8 mouse cellular contexts compared by ENCODE assay signal in genomic region chr15:5106293-5106692, GRCm38 (mm10). TPM values are rescaled to one million over a fixed set of nuclear protein-coding genes. Genes with fewer than 3 reads are reported as not detected.
A peak's percentile ranks its signal among the peaks of the same experiment; 100 is the strongest.
DNase-seq lines count a peak whose midpoint lies in the region; ATAC-seq and TF ChIP-seq lines count a peak whose summit lies in the region.

No protein-coding gene starts in this region.

- DNase-seq in A20 (ENCODE audit: low read depth, low spot score) (peak; percentile 79), ES-E14 (ENCODE audit: low read depth, low spot score) (no peak)
- DNase-seq in liver, embryonic 14.5 days (ENCODE audit: low read depth in 3 of 3, low spot score in 3 of 3) = no peak
- no peak for DNase-seq in adrenal gland, postnatal 36 days
- DNase-seq in kidney, adult 8-10 months = no peak
- DNase-seq in cerebellum, adult 18-20 months = no peak

- no peaks in the 10 kb centered on the region for H3K4me1 ChIP-seq in hindbrain, embryonic 15.5 days (replicated peaks)
- H3K4me1 ChIP-seq in hindbrain, embryonic 12.5 days = no peaks in the 10 kb centered on the region
- H3K4me1 ChIP-seq in ES-E14 (ENCODE audit: control insufficient read depth in 2 of 2, insufficient read depth in 2 of 2, low read length in 2 of 2, poor library complexity in 1 of 2) = no peaks in the 10 kb centered on the region
- H3K4me1 ChIP-seq in liver, embryonic 14.5 days (replicated peaks; ENCODE audit: control insufficient read depth in 2 of 2, insufficient read depth in 2 of 2, low read length in 1 of 2) = peaks cover 0 to 3% of the 10 kb centered on the region in 2 experiments

- peak; percentile 41; the same call in 1 of the 2 replicates for TF ChIP-seq CTCF in liver, embryonic 14.5 days (IDR thresholded peaks at IDR 0.05; ENCODE audit: low read depth)

- WGBS in hindbrain, embryonic 15.5 days = 47% methylated on average over 2 of the region's 2 CpGs
- WGBS in hindbrain, embryonic 12.5 days = 54% methylated on average over 2 of the region's 2 CpGs
- WGBS in liver, embryonic 14.5 days (ENCODE audit: insufficient replicate concordance) = 25% methylated on average over 2 of the region's 2 CpGs

- H3K4me2 ChIP-seq in hindbrain, embryonic 15.5 days = no peak overlapping the region
- H3K4me2 ChIP-seq in hindbrain, embryonic 12.5 days (replicated peaks) = no peak overlapping the region
- no peak overlapping the region for H3K4me2 ChIP-seq in liver, embryonic 14.5 days (ENCODE audit: low read depth)

- no peak overlapping the region for H3K27ac ChIP-seq in hindbrain, embryonic 15.5 days (replicated peaks)
- no peak overlapping the region for H3K27ac ChIP-seq in hindbrain, embryonic 12.5 days
- H3K27ac ChIP-seq in ES-E14 (ENCODE audit: insufficient read depth, low read depth, low read length, poor library complexity, severe bottlenecking) = no peak overlapping the region
- no peak overlapping the region for H3K27ac ChIP-seq in liver, embryonic 14.5 days

- no peak for TF ChIP-seq EP300 in liver, embryonic 14.5 days (IDR thresholded peaks at IDR 0.05; ENCODE audit: low read depth)

- no peaks in the 10 kb centered on the region for H3K27me3 ChIP-seq in hindbrain, embryonic 15.5 days
- no peaks in the 10 kb centered on the region for H3K27me3 ChIP-seq in hindbrain, embryonic 12.5 days
- H3K27me3 ChIP-seq in liver, embryonic 14.5 days (ENCODE audit: control insufficient read depth, insufficient read depth, low read length) = peaks cover 7% of the 10 kb centered on the region

- in situ Hi-C loops in ES-E14 (cut with MboI; ENCODE audit: low sequenced_read_pairs in 2 of 2, unreplicated experiment in 2 of 2) = no loop called here

- no peak overlapping the region for H3K4me3 ChIP-seq in hindbrain, embryonic 15.5 days
- H3K4me3 ChIP-seq in hindbrain, embryonic 12.5 days = no peak overlapping the region
- H3K4me3 ChIP-seq in ES-E14 (ENCODE audit: insufficient read depth in 1 of 2, low read depth in 1 of 2, low read length in 2 of 2, poor library complexity in 1 of 2, severe bottlenecking in 1 of 2) = no peak overlapping the region
- H3K4me3 ChIP-seq in liver, embryonic 14.5 days (ENCODE audit: insufficient read depth in 1 of 2, low read depth in 2 of 2, low read length in 2 of 2) = no peak overlapping the region

- no peaks in the 10 kb centered on the region for H3K36me3 ChIP-seq in hindbrain, embryonic 15.5 days
- no peaks in the 10 kb centered on the region for H3K36me3 ChIP-seq in hindbrain, embryonic 12.5 days
- H3K36me3 ChIP-seq in ES-E14 (ENCODE audit: control insufficient read depth, insufficient read depth, low read length, poor library complexity, severe bottlenecking) = no peaks in the 10 kb centered on the region
- no peaks in the 10 kb centered on the region for H3K36me3 ChIP-seq in liver, embryonic 14.5 days (replicated peaks; ENCODE audit: control insufficient read depth, insufficient read depth, low read depth)

- H3K9me3 ChIP-seq in hindbrain, embryonic 15.5 days = no peaks in the 10 kb centered on the region
- H3K9me3 ChIP-seq in hindbrain, embryonic 12.5 days (replicated peaks) = no peaks in the 10 kb centered on the region
- H3K9me3 ChIP-seq in ES-E14 (ENCODE audit: control insufficient read depth, insufficient read depth, low read depth, low read length) = no peaks in the 10 kb centered on the region
- H3K9me3 ChIP-seq in liver, embryonic 14.5 days (ENCODE audit: control insufficient read depth, low read length) = no peaks in the 10 kb centered on the region

- peak; percentile 54; the same call in 1 of the 2 replicates for ATAC-seq in hindbrain, embryonic 15.5 days (ENCODE audit: low FRiP score, low read depth)
- no peak for ATAC-seq in hindbrain, embryonic 12.5 days (ENCODE audit: low FRiP score)
- ATAC-seq in liver, embryonic 14.5 days (ENCODE audit: insufficient read depth) = peak; percentile 16; the same call in 1 of the 2 replicates

- no peak overlapping the region for H3K9ac ChIP-seq in hindbrain, embryonic 15.5 days
- no peak overlapping the region for H3K9ac ChIP-seq in hindbrain, embryonic 12.5 days
- H3K9ac ChIP-seq in ES-E14 (ENCODE audit: insufficient read depth, low read depth, low read length, poor library complexity, severe bottlenecking) = no peak overlapping the region
- no peak overlapping the region for H3K9ac ChIP-seq in liver, embryonic 14.5 days (replicated peaks)

TF ChIP-seq in ES-E14, 5 proteins besides CTCF, POLR2A, EP300 and RAD21:
- TF ChIP-seq MAFK (IDR thresholded peaks at IDR 0.05; ENCODE audit: insufficient read depth, low read depth, low read length) (no peak), ZNF384 (IDR thresholded peaks at IDR 0.05; ENCODE audit: low read depth, low read length) (peak; percentile 96), ZC3H11A (IDR thresholded peaks at IDR 0.05; ENCODE audit: borderline replicate concordance, low read depth, low read length) (peak; percentile 23; the same call in 1 of the 2 replicates), HCFC1 (IDR thresholded peaks at IDR 0.05; ENCODE audit: borderline replicate concordance, insufficient read depth, low read length) (no peak)

RNA-seq across cellular contexts. Expression of gene Card6, which starts 2.0 kb away (rescaled TPM):
- polyA plus RNA-seq in hindbrain, embryonic 15.5 days (2015; fragmentation: Nextera tagmentation; extraction: Ambion mirVana) = 0.58 and 0.64 TPM in 2 replicates
- 1.2 and 2.2 TPM in 2 replicates for polyA plus RNA-seq in hindbrain, embryonic 12.5 days (2016; fragmentation: Nextera tagmentation; extraction: Ambion mirVana)
- total RNA-seq in ES-E14 (2012; rRNA removed) = 0.18 and 0.37 TPM in 2 replicates
- polyA plus RNA-seq in liver, embryonic 14.5 days (2012; rRNA removed) = 0.57 and 0.63 TPM in 2 replicates
- 0.74 and 1.00 TPM in 2 replicates for polyA plus RNA-seq in liver, embryonic 14.5 days (2014; fragmentation: Nextera tagmentation; extraction: Ambion mirVana)
- 1 to 10 TPM; 6.5 to 7.4 TPM for total RNA-seq in adrenal gland, postnatal 36 days (2021)

RNA-seq across cellular contexts. Expression of gene Rpl37, which starts 10.2 kb away (rescaled TPM):
- polyA plus RNA-seq in hindbrain, embryonic 15.5 days (2015; fragmentation: Nextera tagmentation; extraction: Ambion mirVana) = 309 and 316 TPM in 2 replicates
- polyA plus RNA-seq in hindbrain, embryonic 12.5 days (2016; fragmentation: Nextera tagmentation; extraction: Ambion mirVana) = 384 and 473 TPM in 2 replicates
- total RNA-seq in ES-E14 (2012; rRNA removed) = 1,373 and 1,829 TPM in 2 replicates
- 259 and 884 TPM in 2 replicates for polyA plus RNA-seq in liver, embryonic 14.5 days (2012; rRNA removed)
- 547 and 570 TPM in 2 replicates for polyA plus RNA-seq in liver, embryonic 14.5 days (2014; fragmentation: Nextera tagmentation; extraction: Ambion mirVana)
- 100 to 1,000 TPM; 399 to 467 TPM for total RNA-seq in adrenal gland, postnatal 36 days (2021)

RNA-seq across cellular contexts. Expression of gene Prkaa1, which starts 37.4 kb away (rescaled TPM):
- polyA plus RNA-seq in hindbrain, embryonic 15.5 days (2015; fragmentation: Nextera tagmentation; extraction: Ambion mirVana) = 13.7 and 14.1 TPM in 2 replicates
- 17.0 and 18.1 TPM in 2 replicates for polyA plus RNA-seq in hindbrain, embryonic 12.5 days (2016; fragmentation: Nextera tagmentation; extraction: Ambion mirVana)
- 9.7 and 12.9 TPM in 2 replicates for total RNA-seq in ES-E14 (2012; rRNA removed)
- polyA plus RNA-seq in liver, embryonic 14.5 days (2012; rRNA removed) = 6.6 and 8.6 TPM in 2 replicates
- 15.7 and 16.6 TPM in 2 replicates for polyA plus RNA-seq in liver, embryonic 14.5 days (2014; fragmentation: Nextera tagmentation; extraction: Ambion mirVana)
- total RNA-seq in adrenal gland, postnatal 36 days (2021) = 10 to 100 TPM; 35.1 to 39.9 TPM

RNA-seq across cellular contexts. Expression of gene C7, which starts 42.8 kb away (rescaled TPM):
- 0.19 TPM in 1 of 2 replicates, not detected in the other for polyA plus RNA-seq in hindbrain, embryonic 15.5 days (2015; fragmentation: Nextera tagmentation; extraction: Ambion mirVana)
- not detected in 2 replicates for polyA plus RNA-seq in hindbrain, embryonic 12.5 days (2016; fragmentation: Nextera tagmentation; extraction: Ambion mirVana)
- 0.16 and 0.18 TPM in 2 replicates for total RNA-seq in ES-E14 (2012; rRNA removed)
- polyA plus RNA-seq in liver, embryonic 14.5 days (2012; rRNA removed) = 0.01 TPM in 1 of 2 replicates, not detected in the other
- 0.06 TPM in 1 of 2 replicates, not detected in the other for polyA plus RNA-seq in liver, embryonic 14.5 days (2014; fragmentation: Nextera tagmentation; extraction: Ambion mirVana)
- 10 to 100 TPM; 10.8 to 22.5 TPM for total RNA-seq in adrenal gland, postnatal 36 days (2021)
